8 mouse cellular contexts compared by ENCODE assay signal in the genomic region with DNA sequence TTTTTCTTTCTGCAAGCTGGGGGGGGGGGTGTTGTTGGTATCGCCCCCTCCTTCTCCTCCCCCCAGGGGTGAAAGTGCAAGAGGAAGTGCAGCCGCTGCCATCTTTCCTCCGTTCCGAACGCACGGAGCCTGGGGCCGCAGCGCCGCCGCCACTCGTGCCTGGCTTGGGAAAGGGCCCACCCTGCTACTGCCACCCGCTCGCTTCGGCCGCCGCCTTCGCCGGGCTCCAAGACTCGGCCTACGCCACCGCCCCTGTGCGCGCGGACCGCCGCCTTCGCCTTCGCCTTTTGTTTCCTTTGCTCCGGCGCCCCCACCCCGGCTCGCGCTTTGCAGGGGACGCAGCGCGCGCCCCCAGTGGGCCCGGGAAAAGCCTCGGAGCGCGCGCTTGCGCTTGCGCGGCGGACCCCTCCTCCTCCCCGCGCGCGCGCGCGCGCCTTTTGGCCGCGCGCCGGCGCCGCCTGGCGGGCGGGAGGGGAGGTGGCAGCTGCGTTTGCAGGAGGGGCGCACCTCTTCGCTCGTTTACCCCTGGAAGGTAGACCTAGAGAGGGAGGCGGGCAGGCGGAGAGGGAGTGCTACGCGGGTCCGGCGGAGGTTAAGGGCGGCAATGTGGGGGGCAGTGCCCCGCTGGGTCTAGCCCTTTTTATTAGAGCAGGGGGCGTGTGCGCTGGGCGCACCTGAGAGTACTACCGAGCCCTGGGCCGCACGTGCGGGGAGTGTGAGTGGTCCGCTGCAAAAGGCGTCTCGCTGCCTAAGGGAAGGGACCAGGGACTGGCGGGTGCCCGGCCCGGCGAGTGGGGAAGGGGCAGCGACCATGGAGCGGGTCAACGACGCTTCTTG. TPM values are rescaled to one million over a fixed set of nuclear protein-coding genes. Genes with fewer than 3 reads are reported as not detected.
DNase-seq lines count a peak whose midpoint lies in the region; ATAC-seq lines count a peak whose summit lies in the region.

No protein-coding gene starts in this region.

- peak overlapping the region; percentile 97 for H3K9ac ChIP-seq in hindbrain, embryonic 14.5 days

- H3K4me2 ChIP-seq in hindbrain, embryonic 14.5 days (replicated peaks): peak overlapping the region; percentile 100

- peak overlapping the region; percentile 85 for H3K4me3 ChIP-seq in hindbrain, embryonic 14.5 days (replicated peaks; ENCODE audit: low read length)
- peak overlapping the region; percentile 48 for H3K4me3 ChIP-seq in macrophage (ENCODE audit: inconsistent target)

- peaks cover 44% of the 10 kb centered on the region for H3K4me1 ChIP-seq in hindbrain, embryonic 14.5 days (replicated peaks; ENCODE audit: control insufficient read depth, insufficient read depth, low read length)

- H3K79me2 ChIP-seq in macrophage (ENCODE audit: inconsistent target): peaks cover 41% of the 10 kb centered on the region

- peak overlapping the region; percentile 100 for H3K27ac ChIP-seq in hindbrain, embryonic 14.5 days
- peak overlapping the region; percentile 41 for H3K27ac ChIP-seq in macrophage

- 1% methylated on average over 59 of the region's 92 CpGs for WGBS in hindbrain, embryonic 14.5 days
- under 1% methylated on average over 63 of the region's 92 CpGs for WGBS in macrophage (ENCODE audit: missing documents)

- no peaks in the 10 kb centered on the region for H3K27me3 ChIP-seq in hindbrain, embryonic 14.5 days (ENCODE audit: control insufficient read depth, insufficient read depth, low read length)

- no peaks in the 10 kb centered on the region for H3K9me3 ChIP-seq in hindbrain, embryonic 14.5 days (ENCODE audit: control insufficient read depth, low read length)

- H3K36me3 ChIP-seq in hindbrain, embryonic 14.5 days (replicated peaks; ENCODE audit: control insufficient read depth, insufficient read depth): peaks cover 19% of the 10 kb centered on the region
- H3K36me3 ChIP-seq in macrophage (ENCODE audit: inconsistent target): peaks cover 14% of the 10 kb centered on the region; the same call in 1 of the 2 replicates

- ATAC-seq in hindbrain, embryonic 14.5 days (ENCODE audit: low FRiP score): peak; percentile 65

- peak; percentile 91 for DNase-seq in R1 (ENCODE audit: low read depth, low spot score)
- DNase-seq in cerebellum, adult 9-10 months: peak; percentile 90
- peak; percentile 62 to 82 for DNase-seq in frontal cortex, adult 2 months (ENCODE audit: extremely low spot score in 1 of 2, low spot score in 1 of 2)
- peak; percentile 95 for DNase-seq in hindbrain, embryonic 14.5 days (ENCODE audit: low spot score)
- peak; percentile 80 to 81 for DNase-seq in left cerebral cortex, adult 18-20 months (ENCODE audit: low spot score in 2 of 2)
- peak; percentile 88 for DNase-seq in retina, postnatal 7 days (ENCODE audit: low read depth, low spot score)
- peak; percentile 82 for DNase-seq in urinary bladder, adult 2 months (ENCODE audit: low spot score)

RNA-seq across cellular contexts. Expression of gene Patz1, which starts 1.3 kb away (rescaled TPM):
- polyA plus RNA-seq in frontal cortex, adult 2 months (2012; rRNA removed): 33.0 and 33.9 TPM in 2 replicates
- polyA plus RNA-seq in hindbrain, embryonic 14.5 days (2014; fragmentation: Nextera tagmentation; extraction: Ambion mirVana): 47.6 and 50.4 TPM in 2 replicates
- 10 to 100 TPM; 46.7 to 47.6 TPM for total RNA-seq in left cerebral cortex, adult 18-20 months (2021)
- total RNA-seq in macrophage (2018; cell fraction: chromatin; rRNA removed): 10 to 100 TPM in 16 of 26 experiments, 1 to 10 TPM in 10; 2.9 to 42.8 (median 13.5) TPM
- 10 to 100 TPM in 14 of 26 experiments, 1 to 10 TPM in 12; 3.3 to 19.2 (median 10.3) TPM for total RNA-seq in macrophage (2018; cell fraction: cytosol; rRNA removed)
- 10 to 100 TPM in 17 of 26 experiments, 1 to 10 TPM in 9; 5.3 to 37.7 (median 14.6) TPM for total RNA-seq in macrophage (2018; cell fraction: nucleus; rRNA removed)
- polyA plus RNA-seq in macrophage (2018): 10.9 to 14.0 TPM (median 10.9 TPM) in 3 replicates
- polyA plus RNA-seq in urinary bladder, adult 2 months (2012; rRNA removed): 26.9 and 29.4 TPM in 2 replicates

RNA-seq across cellular contexts. Expression of gene Drg1, which starts 23.8 kb away (rescaled TPM):
- 76.0 and 86.1 TPM in 2 replicates for polyA plus RNA-seq in frontal cortex, adult 2 months (2012; rRNA removed)
- polyA plus RNA-seq in hindbrain, embryonic 14.5 days (2014; fragmentation: Nextera tagmentation; extraction: Ambion mirVana): 206 and 216 TPM in 2 replicates
- total RNA-seq in left cerebral cortex, adult 18-20 months (2021): 10 to 100 TPM; 90.8 to 93.6 TPM
- total RNA-seq in macrophage (2018; cell fraction: chromatin; rRNA removed): 10 to 100 TPM; 15.6 to 71.1 (median 52.5) TPM
- 10 to 100 TPM; 54.2 to 80.4 (median 68.0) TPM for total RNA-seq in macrophage (2018; cell fraction: cytosol; rRNA removed)
- total RNA-seq in macrophage (2018; cell fraction: nucleus; rRNA removed): 10 to 100 TPM; 23.4 to 88.7 (median 45.6) TPM
- 60.1 to 104 TPM (median 88.3 TPM) in 3 replicates for polyA plus RNA-seq in macrophage (2018)
- 61.2 and 63.8 TPM in 2 replicates for polyA plus RNA-seq in urinary bladder, adult 2 months (2012; rRNA removed)

RNA-seq across cellular contexts. Expression of gene Pik3ip1, which starts 40.2 kb away (rescaled TPM):
- polyA plus RNA-seq in frontal cortex, adult 2 months (2012; rRNA removed): 43.9 and 45.8 TPM in 2 replicates
- polyA plus RNA-seq in hindbrain, embryonic 14.5 days (2014; fragmentation: Nextera tagmentation; extraction: Ambion mirVana): 20.9 and 21.3 TPM in 2 replicates
- total RNA-seq in left cerebral cortex, adult 18-20 months (2021): 10 to 100 TPM; 27.8 to 32.3 TPM
- 10 to 100 TPM in 7 of 26 experiments, 1 to 10 TPM in 19; 1.9 to 27.2 (median 6.4) TPM for total RNA-seq in macrophage (2018; cell fraction: chromatin; rRNA removed)
- total RNA-seq in macrophage (2018; cell fraction: cytosol; rRNA removed): 10 to 100 TPM in 3 of 26 experiments, 1 to 10 TPM in 23; 2.7 to 12.1 (median 6.3) TPM
- 10 to 100 TPM in 8 of 26 experiments, 1 to 10 TPM in 18; 3.1 to 20.7 (median 8.1) TPM for total RNA-seq in macrophage (2018; cell fraction: nucleus; rRNA removed)
- polyA plus RNA-seq in macrophage (2018): 1.4 to 14.0 TPM (median 10.1 TPM) in 3 replicates
- polyA plus RNA-seq in urinary bladder, adult 2 months (2012; rRNA removed): 37.8 and 51.7 TPM in 2 replicates

Comparison
In these comparisons a context has a peak if more than half of its experiments do, and no peak if none do; other contexts are left out.
1. Peak in every context shown above with its lines: DNase-seq, ATAC-seq, H3K4me3 ChIP-seq and H3K27ac ChIP-seq.